Mouse (Mus musculus) thymus, postnatal 36 days (tissue): ENCODE measurements around the gene Alox15.
"Not testable (repeated sequence)": the region's sequence is repeated elsewhere in the genome, so short reads cannot be mapped to it uniquely, and the experiment has no call there.

Source experiments
- DNase-seq, 2 experiments: peaks; one replicate each; pipeline ENCODE4 v3.0.0; 2022; ENCODE audit warnings: mixed read lengths in 2 of 2

The Alox15 gene

GRCm38 (mm10) chr11:70351868-70352267 lies at the start of gene Alox15:
TSS of gene Alox15 (minus strand) at chr11:70352031.
- peak; percentile 29 to 50 for DNase-seq

GRCm38 (mm10) chr11:70389421-70389820 lies 37.6 kb upstream of the Alox15 start:
- DNase-seq: no peak

GRCm38 (mm10) chr11:70387436-70387835 lies 35.6 kb upstream of the Alox15 start:
- DNase-seq: no peak

DNA sequence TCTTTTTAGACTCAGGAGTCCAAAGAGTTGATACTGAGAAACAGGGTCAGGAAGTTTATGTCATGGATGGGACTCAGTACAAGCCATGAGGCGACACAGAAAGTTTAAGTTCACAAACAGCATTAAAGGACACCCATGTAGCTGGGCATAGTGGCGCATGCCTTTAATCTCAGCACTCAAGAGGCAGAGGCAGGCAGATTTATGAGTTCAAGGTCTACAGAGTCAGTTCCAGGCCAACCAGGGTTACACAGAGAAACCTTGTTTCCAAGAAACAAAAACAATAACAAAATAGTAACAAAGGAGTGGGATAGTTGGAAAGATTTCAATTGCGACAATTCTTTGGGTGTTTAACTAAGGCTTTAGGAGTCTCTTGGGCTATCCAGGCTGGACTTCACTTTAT lies 32.3 kb upstream of the Alox15 start:
- DNase-seq: no peak

DNA sequence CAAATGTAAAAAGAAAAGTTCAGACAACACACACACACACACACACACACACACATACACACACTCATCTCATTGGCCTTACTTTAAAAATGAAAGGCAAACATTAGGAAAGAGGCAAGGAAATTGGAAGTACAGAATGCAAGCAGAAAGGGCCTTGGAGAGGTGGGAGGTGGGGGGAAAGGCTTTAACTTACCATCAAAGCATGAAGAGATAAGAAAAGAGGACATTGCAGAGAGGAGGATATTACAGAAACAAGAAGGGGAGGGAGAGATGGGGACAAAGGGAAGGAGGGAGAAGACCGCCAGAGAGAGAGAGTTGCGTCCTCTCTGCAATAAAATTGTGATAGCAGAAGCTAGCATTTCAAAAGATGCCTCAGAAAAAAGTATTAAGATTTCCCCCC lies 29.5 kb upstream of the Alox15 start:
- DNase-seq: no peak

- DNase-seq: no peak
These were observed 28.7 kb upstream of the Alox15 start for GRCm38 (mm10) chr11:70380478-70381005.

GRCm38 (mm10) chr11:70376054-70376453 lies 24.2 kb upstream of the Alox15 start:
- no peak for DNase-seq

GRCm38 (mm10) chr11:70374302-70374701 lies 22.5 kb upstream of the Alox15 start:
- DNase-seq: no peak

GRCm38 (mm10) chr11:70372849-70373557 lies 21.2 kb upstream of the Alox15 start:
- DNase-seq: no peak

GRCm38 (mm10) chr11:70372396-70372795 lies 20.6 kb upstream of the Alox15 start:
- DNase-seq: no peak

GRCm38 (mm10) chr11:70368626-70369025 lies 16.8 kb upstream of the Alox15 start:
- DNase-seq: not testable (repeated sequence)

DNA sequence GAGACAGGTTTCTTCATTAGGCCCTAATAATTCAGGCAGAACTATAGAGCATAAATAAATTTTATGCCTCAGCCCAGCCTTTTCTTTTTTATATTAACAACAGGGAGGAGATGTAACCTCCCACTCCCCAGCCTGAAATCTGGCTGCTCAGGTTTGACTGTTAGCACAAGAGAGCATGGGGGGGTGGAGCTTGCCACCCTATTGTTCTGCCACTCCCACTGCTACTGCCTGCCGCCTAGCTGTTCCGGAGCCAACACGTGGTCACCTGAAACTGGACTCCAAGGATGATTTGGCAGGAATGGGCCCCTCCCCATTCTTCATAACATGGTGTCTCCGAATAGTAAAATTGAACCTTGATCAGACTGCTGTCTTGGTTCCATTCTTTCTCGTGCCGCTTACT lies 15.9 kb upstream of the Alox15 start:
- not testable (repeated sequence) for DNase-seq

- no peak for DNase-seq
These were observed 3.2 kb downstream of the Alox15 start for GRCm38 (mm10) chr11:70348630-70349029.

DNA sequence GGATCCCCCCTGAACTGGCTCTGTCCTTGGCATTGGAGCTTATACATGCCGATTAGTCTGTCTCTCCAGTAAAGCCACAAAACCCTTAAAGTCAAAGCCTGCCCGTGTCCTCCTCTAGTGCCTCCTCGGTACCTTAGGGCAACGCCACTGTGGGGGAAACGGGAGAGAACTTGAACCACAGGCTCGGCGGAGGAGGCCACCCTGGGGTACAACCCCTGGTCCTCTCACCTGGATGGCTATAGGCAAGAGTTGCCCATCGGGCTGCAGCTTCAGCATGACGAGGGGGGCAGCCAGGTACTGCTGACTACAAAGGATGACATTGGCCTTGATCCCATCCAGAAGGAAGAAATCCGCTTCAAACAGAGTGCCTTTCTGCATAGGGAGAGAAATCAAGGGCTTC lies 4.0 kb downstream of the Alox15 start:
- DNase-seq: no peak

DNA sequence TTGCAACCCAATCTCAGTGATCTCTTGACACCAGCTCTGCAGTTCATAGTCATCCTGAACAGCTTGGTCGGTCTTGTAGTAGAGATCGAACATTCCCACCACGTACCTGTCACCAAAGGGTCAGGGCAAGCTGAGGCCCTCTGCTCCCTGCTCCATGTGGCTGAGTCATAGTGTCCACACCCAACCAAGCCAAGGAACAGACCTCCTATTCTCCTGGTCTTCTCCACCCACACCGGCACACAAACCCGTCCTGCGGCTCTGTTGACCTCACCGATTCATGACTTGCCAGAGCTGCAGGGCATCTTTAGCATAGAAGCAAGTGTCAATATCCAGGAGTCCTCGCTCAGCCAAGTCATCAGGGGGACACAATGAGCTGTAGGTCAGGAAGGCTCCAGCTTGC lies 6.3 kb downstream of the Alox15 start:
- no peak for DNase-seq

DNA sequence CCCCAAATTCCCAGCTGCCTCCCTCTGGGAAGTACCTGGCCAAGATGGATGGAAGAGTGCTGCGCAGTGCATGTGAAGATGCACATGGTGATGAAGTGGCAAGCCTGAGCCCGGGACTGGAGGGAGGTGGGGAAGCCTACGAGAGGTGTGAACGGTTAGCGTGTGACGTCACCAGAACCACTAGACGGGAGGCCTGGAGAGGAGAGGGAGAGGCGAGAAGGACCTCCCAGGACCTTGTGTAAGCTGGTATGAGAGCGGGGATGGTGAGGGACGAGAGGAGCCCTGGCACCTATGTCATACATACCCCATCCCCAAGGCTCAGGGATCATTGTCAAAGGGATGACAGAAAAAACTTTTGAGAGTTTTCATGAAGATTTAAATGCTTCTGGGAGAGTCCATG lies 6.8 kb downstream of the Alox15 start:
- DNase-seq: no peak

DNA sequence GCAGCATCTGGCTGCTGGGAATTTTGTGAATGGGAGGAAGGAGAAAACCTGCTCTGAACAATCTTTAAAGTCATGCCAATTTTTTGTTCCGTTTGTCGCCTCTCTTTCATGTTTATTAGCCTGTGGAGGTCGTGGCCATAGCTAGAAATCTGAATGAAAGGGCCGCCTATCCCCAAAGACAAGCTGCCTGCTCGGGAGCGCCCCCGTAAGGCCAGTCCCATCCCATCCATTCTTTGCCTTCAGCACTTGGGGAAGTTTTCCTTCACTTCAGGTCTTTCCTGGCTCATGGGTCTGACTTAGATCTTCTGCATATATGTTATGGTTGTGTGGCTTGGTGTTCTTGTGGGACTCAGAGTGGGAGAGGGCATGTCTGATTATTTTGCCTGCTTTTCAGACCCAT lies 12.3 kb downstream of the Alox15 start:
- DNase-seq: no peak

- DNase-seq: peak; percentile 58 to 69
These were observed 17.4 kb downstream of the Alox15 start for GRCm38 (mm10) chr11:70334477-70334876.

DNA sequence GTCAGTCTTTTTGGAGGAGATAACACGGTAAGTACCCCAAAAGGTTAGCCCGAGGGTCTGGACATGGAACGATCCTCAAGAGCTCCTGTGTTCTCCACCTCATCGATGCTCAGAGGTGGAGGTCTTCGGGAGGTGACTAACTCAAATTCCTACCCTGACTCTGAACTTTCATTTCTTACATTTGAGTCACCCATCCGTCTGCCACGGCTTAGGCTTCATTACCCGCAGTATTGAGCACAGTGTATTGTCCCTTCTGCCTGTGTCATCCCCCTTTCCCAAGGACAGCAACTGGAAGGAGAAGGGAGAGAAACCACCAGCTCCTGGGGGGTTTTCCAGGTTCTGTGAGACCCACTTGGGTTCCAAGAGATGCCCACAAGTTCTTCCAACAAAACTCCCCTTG lies 27.1 kb downstream of the Alox15 start:
- DNase-seq: no peak

GRCm38 (mm10) chr11:70322528-70322927 lies 29.3 kb downstream of the Alox15 start, which contains the start of gene Alox12e:
TSS of gene Alox12e (minus strand) at chr11:70322628.
- no peak for DNase-seq

DNA sequence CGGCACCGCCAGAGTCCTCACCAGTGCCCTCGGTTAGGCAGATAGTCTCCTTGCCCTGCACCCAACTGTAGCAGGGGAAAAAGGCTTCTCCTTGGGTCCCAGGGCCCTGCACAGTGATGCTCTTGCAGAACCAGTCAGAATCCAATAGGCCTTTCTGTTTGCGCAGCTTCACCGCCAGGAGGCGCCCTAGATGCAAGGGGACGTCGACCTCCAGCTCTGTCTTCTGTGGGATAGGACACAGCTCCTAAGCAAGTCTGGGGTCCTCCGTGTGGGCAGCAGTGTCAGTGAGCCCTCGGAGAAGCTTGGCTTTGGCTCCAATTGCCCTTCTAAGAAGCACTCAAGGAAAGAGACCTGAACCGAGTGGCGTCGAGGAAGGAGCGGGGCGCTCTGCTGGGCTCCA lies 30.2 kb downstream of the Alox15 start:
- DNase-seq: peak; percentile 66

GRCm38 (mm10) chr11:70319614-70320013 lies 32.2 kb downstream of the Alox15 start:
- no peak for DNase-seq

DNA sequence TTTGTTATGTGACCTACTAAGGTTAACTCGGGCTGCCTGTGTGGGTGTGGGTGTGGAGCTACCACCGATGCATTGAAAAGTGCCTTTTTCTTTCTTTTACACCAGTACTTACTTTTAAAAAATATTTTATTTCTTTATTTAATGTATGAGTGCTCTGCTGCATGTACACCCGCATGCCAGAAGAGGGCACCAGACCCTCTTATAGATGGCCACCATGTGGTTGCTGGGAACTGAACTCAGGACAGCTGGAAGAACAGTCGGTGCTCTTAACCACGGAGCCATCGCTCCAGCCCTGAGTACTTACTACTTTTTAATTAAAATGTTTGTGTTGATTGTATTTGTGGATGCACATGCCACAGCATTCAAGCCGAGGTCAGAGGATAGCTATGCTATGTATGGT lies 38.0 kb downstream of the Alox15 start:
- peak in 1 of 2 experiments; percentile 23 for DNase-seq

DNA sequence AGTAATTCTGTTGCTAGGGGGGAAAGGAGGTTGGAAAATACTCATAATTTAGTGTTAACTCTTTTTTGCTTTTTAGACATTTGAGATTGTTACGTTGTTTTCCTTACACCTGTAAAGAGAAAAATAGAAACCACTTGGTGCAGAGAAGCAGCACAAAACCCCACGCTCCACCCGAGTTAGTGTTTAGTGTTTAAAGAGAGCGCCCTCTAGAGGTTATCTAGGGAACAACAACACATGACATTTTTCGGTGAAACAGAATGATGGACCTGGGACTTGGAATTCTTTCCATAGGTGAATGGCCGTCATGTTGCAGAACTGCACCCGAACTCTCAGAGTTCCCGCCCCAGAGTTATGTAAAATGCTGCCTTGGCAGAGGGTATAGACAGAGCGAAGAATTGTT lies 42.5 kb downstream of the Alox15 start:
- peak; percentile 27 to 45 for DNase-seq

GRCm38 (mm10) chr11:70308296-70308695 lies 43.5 kb downstream of the Alox15 start:
- peak in 1 of 2 experiments; percentile 37 for DNase-seq
